Mouse (Mus musculus): ENCODE results near the gene Slc24a2.

DNA sequence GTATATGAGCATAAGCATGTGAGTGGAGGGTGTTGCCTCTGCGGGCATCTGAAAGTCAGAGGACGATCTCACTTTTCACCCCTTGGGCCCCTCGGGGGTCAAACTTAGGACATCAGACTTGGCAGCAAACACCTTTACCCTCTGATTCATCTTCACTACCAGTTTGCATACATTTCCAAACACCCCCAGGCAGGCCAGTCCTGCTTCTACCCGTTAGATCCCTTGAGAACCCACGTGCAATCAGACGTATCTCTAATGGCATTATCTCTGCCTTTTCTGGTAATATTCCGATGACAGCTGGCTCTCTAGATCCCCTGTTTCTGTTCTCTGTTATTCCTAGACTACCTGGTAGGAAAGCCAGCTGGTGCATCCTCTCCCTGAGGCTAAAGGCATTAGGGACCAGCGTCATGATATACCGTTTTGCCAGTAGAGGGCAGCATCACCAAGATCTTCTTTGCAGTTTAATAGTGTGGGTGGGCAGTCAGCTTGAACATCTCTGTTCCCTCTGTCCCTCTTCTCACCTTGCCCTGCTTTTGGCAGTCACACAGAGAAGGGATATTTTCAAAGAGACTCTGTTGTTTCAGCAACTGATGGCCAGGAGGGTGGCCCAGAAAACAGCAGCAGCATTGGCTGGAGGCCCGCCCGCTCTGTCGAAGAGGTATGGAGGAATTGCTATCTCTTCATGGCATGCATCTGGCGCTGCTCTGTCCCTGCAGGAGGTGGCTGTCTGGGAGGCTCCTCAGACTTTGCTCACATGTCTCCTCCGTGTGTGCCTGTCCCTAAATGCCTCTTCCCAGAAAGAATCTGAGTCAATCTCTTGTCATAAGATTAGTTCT lies 272.5 kb downstream of the Slc24a2 start:
- TF ChIP-seq CTCF (IDR thresholded peaks at IDR 0.05; ENCODE audit: insufficient read depth, low read depth, low read length) (no peak), POLR2A (IDR thresholded peaks at IDR 0.05; ENCODE audit: insufficient read depth, low read depth, low read length) (no peak)
